Mouse (Mus musculus) retina, embryonic 14.5 days (tissue): ENCODE data around the gene Camta1.
A peak's percentile ranks its signal among the peaks of the same experiment; 100 is the strongest.

Experiments used
- DNase-seq: peaks from one replicate; pipeline ENCODE4 v3.0.0-alpha.2; 2015; ENCODE audit warnings: low spot score

The Camta1 gene

DNA sequence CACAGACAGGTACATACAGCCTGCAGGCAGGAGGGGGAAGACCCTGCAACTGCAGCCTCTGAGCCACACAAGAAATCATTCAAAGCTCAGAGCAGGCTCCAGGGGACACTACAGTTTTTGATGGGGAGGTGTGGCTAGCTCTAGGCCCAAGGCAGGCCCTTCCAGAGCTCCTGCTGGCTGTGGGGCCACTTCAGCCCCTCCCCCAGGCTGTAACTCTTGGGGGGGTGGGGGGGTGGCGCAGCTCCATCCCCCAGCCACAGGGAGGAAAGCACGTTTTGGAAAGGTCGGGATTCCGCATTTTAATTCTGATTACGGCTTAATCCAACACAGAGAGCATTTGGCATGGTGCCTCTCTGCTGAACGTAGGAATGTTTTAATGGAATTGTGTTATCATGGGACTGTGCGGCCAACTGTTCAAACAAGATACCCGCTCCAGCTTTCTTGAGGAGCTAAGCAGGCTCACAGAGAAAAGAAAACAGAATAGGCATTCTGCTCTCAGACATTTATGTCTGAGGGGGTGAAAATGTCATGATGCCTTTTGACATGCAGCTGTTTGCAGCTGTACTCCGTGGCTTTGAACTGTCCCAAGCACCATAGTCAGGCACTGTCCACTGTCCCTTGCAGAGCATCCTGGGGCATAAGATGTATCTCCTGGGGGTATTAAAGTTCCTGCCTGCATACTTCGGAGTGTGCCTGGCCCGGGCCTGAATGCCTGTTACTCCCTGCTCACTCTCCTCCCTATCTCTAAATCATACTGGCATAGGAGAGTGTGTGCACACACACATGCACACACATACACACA, 344.5 kb downstream of the Camta1 start:
- DNase-seq = no peak

DNA sequence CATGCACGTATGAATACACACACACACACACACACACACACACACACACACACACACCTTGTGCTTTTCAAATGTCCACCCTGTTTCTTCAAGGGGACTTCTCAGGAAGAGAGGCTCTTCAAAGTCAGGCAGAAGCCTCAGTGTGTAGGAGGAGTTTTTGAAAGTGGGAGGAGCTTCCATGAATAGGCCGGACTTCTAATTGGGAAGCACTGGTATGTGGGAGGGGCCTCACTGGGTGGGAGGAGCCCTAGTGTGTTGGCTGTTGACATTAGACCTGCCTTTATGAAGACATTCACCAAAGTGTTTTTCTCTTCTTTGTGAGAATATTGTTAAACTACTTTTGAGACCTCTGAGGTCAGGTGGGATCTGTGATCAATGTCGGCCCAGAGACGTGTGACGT, 346.4 kb downstream of the Camta1 start:
- no peak for DNase-seq

DNA sequence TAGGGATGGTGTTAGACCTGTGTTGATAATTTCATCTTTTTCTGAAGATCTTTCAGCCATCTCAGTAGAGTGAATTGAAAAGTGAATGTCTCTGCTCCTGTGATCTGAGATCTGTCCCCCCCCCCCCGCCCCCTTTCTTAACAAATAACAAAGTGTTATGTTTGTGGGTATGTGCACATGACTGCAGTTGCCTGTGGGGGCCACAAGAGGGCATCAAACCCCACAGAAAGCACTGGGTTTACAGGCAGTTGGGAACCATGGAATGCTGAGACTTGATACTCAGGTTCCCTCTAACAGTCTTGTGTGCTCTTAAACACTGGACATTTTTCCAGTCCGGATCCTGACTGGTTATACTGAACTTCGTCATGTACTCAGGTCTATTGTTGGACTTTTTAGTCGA, 350.6 kb downstream of the Camta1 start:
- no peak for DNase-seq

DNA sequence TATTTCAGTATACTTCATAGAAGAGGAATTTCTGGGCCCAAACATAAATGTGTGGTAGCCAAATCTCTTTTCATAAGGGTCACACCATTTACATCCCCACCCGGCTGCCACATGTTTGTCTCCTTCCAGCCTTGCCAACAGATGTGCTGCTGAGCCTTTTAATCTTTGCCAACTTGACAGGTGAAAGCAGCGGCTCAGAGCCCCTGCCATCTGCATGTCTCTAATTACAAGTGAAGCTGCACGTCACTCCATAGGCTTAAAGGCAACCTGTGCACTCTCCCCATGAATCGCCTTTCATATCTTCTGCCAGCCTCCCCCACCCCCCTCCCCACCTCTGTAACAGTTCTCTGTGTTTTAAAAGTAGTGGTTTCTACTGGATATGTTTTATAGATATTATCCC, 351.3 kb downstream of the Camta1 start:
- no peak for DNase-seq

DNA sequence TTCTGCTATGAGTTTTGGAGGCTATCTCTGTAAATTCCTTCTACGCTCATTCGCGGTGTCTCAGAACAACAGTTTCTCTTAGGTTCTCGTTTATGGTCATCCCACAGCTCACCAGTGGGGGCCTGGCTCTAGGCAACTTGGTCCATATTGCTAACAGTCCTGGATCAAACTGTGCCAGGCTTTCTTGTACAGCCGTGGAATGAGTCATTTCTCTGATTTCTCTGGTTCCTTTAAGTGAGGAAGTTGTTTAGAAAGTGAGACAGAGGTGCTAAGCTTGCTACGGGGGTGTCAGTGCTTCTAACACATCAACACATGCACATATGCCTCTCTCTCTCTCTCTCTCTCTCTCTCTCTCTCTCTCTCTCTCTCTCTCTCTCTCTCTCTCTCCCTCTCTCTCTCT, 355.0 kb downstream of the Camta1 start:
- no peak for DNase-seq

DNA sequence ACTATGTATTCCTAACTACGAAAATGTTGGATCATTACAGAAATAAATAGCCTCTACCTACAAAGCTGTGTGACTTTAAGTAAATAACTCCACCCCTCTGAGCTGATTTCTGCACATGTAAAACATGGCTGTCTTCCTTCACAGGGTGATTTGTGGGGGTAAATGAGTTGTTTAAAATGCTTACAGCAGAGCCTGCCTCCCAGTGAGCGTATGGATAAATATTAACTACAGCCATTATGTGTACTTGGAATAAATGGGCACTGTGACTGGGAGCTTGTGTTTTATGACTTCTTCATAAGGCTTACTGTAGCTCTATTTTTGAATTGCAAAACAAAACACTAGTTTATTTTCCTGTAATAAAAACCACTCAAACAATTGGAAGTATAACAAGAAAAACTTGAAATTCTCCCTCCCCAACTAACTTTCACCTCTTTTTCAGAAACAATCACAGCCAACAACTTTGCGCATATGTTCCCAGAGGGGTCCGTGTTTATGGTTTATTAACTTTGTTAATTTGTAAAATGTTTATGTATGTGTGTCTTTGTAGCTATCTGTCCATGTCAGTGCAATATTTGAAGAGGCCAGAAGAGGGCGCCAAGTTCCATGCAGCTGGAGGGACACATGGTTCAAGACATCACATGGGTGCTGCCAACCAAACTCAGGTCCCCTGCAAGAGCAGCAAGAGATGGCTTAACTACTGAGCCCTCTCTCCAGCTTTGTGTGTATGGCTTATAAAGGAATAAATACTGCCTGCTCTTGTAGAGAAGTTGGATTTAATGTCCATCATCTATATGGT, 363.0 kb downstream of the Camta1 start:
- no peak for DNase-seq

DNA sequence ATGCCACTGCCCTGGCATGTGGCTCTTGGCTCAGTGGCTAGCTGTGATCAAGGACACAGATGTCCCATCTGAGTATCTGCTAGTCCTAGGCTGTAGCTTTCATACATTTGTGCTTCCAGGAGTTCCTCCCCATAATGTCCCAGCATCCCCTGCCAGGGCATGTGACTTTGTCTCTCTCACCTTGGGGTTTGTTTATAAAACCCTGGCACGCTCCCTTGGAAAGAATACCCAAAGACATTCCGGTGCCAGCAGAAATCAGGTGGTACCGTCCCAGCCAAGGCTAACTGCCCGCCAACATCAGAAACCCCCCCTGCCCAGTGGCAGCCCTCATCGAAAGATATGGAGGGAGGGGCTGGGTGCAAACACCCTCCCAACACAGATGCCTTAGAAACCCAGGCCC, 365.1 kb downstream of the Camta1 start:
- DNase-seq = no peak

DNA sequence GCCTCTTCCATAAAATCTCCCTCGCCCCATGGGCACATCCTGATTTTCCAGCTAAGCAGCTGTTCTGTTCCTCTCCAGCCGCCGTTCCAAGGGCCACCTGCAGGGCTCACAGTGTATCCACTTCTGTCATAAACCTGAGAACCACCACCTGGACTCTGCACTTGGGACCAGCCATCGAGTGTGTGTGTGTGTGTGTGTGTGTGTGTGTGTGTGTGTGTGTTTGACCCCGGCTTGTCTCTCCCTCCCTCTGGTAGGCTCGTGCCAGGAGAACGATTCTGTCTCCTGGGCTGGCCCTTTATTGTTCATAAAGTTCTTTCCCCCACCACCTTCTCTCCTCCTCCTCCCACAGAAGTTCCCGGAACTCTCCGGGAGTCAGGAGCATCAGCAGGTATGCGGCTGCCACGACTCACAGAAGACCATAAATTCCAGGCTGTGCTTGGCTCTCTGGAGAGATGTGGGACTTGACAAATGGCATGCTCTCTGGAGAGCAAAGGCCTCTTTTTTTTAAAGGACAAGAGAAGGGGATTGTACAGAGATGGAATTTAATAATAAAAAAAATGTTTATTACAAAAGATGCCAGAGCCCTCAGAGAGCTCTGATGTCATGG, 366.3 kb downstream of the Camta1 start:
- DNase-seq = no peak

DNA sequence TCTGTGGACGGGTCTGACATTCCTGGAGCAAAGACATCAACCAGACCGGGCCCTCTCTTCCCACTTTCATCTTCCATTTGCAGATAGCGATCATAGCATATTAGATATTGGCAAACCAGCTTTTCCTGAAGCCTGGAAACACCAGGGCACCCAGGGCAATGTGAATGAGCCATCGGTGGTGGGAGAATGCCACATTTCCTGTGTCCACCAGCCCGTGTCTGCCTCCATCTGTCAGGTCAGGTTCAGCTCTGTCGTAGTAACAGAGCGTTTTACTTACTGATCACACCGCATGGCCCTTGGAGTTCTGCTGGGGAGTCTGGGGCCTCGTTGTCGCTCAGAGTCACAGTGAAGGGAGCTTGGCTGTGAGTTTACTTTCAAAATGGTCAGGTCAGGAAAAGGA, 368.9 kb downstream of the Camta1 start:
- DNase-seq = no peak

DNA sequence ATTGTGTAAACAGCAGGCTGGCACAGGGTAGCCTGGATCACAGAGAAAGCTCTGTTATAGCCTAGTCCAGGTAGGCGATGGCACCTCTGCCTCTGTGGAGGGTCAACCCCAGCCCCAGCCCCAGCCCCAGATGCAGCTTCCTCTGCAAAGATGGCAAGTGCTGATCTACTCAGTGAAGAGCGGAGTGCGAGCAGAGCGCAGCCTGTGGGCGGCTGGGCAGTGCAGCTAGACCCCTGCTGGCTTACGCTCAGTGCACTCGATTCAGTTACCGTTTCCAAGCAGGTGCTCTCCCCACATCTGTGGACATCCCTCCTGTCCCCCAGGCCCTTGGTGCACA, 377.7 kb downstream of the Camta1 start:
- DNase-seq = no peak

DNA sequence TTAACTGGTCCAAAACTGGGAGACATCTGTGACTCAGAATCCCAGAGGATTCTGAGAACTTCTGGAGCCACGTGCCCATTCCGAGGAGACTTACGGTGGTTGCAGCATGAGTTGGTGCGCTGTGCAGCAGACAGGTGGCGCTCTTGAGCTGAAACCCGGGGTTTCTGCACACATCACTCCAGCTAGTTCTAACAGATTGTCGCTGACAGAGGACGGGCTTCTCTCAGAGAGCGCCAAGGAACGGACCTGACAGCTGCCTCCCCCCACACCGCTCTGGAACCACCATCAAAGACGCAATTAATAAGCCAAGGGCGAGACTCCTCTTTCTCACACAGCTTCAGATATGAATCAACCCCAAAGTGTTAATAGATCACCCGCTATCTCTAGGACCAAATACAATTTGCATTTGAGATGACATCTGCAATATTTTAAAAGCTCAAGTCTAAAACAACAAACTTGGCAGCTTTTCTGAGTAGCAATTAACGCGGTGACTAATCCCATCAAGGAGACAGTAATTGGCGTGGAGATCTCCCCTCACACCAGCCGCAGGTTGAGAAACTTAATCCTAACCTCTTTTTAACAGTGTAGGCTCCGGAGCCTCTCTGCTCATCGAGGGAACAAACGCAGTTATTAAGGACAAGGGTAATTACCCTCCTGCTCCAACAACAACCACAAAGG, 378.2 kb downstream of the Camta1 start:
- DNase-seq = peak; percentile 88

DNA sequence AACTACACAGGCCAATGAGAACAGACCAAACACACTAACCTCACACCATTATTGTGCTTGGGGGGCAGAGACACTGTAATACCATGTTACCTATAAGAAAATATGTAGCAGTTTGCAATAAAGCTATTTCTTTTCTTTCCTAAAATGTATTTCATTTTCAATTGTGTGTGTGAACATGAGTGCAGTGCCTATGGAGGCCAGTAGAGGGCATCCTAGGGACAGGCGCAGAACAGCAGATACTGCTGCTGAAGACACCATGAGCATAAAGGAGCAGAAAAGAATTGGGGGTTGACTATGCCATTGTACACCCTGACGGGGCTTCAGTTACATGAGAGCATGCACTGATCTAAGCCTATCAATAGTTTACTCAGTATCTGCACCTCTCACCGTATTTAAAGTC, 380.7 kb downstream of the Camta1 start:
- DNase-seq = no peak

DNA sequence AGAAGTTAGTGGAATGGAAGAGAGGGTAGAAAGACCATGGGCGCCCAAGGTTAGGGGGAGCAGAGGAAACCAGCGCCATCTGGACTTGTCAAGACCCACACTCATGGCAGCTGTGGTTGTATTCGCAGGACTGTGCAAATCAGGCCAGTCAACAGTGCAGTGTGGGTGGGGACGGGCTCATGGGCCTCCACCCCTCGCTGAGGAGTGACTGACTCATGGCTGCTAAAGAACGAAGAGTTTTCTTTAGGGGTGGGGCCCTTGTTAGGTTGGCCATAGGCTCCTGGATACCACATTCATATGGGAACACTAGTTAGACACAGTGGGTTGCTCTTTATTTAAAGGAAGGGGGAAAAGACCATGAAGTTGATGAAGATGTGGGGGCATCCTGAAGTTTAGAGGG, 383.7 kb downstream of the Camta1 start:
- DNase-seq = no peak

DNA sequence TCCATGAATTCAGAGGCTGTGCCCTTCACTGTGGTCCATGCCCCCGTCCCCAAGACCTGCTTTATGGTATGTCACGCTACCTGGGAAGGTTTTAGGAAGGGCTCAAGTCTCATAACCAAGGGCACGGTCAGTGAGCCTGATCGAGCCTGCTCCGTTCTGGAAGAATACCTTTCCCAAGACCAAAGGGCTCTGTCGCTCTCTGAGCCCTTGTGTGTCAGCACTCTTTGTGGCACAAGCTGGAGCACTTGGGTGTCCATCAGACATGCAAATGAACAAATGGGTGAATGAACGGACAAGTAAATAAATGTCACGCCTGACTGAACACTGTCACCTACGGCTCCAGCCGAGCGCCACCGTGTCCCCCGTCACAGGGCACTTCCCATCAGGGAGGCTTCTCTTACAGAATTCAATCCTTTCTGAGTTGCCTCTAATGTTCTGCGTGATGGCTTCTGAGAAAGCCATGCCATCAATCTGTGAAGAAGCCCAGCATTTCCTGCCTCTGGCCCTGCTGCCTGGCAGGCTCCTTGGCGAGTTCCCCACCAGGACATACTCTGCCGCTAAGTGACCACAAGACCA, 386.7 kb downstream of the Camta1 start:
- DNase-seq = no peak

DNA sequence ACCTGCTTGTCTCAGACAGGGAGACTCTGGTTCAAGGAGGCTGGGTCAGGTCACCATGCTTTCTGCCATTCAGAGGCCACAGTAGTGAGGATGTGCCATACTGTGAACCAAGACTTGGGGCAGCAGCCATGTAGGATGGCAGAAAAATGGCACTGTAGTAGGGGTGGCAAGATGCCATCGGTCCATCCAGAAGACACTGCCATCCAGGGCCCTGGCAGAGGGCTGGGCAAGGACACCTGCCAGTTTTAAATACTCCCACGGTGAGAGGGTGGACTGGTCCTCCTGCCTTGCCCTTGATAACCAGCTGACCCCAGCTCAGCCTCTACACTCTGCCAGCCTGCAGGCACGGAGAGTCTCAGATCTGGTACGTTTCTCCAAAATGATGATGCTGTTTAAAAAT, 389.8 kb downstream of the Camta1 start:
- no peak for DNase-seq

DNA sequence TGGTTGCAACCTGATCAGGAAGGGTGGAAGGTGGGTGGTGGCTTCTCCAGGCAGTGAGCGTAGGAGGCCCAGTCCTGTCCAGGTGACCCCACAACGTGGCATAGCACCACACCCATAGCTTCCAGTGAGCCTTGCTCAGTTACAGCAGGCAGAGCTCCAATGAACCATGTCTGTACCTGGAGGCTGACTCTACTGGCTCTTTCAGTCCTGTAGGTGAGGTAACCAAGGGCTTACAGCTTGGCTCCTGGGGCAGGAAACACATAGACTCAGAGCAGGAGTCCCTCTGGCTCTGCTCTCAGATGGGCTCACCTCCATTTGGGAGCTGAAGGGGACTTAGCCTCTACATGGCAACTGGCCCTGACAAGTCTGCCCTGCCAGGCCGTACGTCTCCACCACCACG, 393.3 kb downstream of the Camta1 start:
- DNase-seq = no peak

DNA sequence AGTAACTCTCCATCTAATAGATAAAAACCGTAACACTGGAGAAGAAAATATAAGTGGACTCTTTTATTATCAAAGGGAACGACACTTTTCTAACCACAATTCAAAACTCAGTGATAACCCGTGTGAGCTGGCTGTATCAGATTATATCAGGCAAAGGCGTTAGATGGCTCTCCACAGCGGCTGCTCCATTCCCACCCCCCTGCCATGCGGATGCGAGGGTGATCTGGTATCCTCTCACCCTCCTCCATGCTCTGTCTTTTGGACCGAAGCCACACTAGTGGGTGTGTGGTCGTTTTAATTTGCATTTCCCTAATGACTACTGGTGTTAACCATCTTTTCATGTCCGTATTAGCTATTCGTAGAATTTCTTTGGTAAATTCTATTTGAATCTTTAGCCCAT, 403.0 kb downstream of the Camta1 start:
- no peak for DNase-seq

DNA sequence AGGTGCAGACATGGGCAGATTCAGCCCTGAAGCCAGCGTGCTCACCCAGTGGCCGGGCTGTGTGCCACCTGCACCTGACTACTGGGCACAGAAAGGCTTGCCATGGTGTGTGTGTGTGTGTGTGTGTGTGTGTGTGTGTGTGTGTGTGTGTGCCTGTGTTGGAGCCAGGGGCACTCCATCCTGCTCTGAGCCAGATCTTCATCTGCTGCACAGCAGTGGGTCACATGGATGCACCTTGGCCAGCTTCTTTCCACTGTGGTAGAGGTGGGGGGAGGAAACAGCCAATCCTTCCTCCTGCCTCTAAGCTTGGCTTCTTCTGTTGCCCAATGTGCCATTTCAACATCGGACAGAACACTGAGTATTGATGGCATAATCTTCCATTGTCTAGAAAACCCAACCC, 407.1 kb downstream of the Camta1 start:
- DNase-seq = no peak

DNA sequence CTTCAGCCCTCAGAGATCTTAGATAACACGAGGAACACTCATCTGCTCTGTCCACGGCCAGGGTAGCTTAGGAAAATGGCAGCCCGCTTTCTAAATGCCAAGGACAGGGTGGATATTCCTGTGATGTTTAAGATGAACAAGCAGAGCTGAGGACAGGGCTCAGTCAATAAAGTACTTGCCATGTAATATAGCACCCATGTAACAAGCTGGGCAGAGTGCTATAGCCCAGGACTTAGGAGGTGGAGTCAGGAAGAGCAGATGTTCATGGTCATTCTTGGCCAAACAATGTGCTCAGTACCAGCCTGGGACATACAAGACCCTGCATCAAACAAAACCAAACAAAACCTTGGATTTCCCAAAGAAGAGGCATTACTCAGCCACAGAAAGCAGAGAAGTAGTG, 407.6 kb downstream of the Camta1 start:
- DNase-seq = no peak

DNA sequence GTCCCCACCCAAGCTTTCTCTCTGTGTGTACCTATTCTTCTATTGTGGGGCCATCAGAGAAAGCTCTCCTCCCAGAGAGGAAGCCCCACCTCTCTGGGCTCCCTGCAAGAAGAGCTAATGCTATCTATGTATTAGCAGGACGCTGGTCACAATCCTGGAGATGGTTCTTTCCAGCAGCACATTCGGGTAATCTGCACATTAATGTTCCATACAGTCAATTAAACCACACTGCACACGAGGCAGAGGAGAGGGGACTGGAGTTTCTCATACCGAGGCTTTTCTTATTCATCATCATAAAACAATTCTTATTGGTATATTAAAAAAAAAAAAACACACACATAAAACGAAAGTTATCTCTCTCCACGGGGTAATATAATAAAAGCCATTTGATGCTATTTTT, 409.8 kb downstream of the Camta1 start:
- no peak for DNase-seq

DNA sequence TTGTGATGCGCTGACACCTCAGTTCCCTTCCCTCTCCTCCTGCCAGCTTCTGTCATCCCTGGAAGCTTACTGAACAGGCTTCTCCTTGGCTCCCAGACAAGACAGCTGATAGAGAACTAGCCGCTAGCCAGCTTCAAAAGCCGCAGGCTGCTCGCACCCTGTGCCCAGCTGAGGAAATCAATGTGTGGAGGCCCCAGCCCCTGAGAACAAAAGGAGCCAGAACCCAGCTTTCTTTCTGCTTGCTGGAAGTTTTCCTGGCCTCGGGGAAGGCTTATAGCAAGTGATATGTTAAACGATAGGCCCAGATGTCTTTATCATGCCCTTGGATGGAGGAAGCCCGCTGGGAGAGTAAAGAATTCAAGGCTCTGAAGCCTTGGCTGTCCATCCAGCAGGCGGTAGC, 411.7 kb downstream of the Camta1 start:
- peak; percentile 50 for DNase-seq

DNA sequence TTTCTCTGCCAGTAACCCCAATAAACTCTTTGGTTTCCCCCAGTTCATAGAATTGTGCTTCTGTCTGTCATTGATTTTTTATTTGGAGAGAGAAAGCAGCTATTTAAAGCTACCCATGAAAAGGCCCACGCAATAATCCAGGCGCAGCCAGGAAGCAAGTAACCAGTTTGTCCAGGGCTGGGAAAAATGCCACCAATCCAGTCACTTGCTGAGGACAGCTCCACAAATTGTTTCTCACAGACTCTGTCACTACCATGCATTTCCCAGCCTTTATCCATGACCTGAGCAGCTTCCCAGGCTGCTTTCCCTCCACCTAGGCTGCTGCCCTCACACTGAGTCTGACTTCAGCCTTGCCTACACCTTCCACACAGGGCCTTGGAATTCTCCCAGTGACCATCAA, 413.3 kb downstream of the Camta1 start:
- DNase-seq = no peak
